Mouse (Mus musculus): ENCODE measurements at regions not wholly inside any gene's neighbourhood (a gene's known extent, or its start where the extent isn't known, plus 50 kb on each side); places are given as distances from the start of the nearest gene placed in this dataset.

GRCm38 (mm10) chr10:105626842-105627241, 52.6 kb upstream of the Tmtc2 start:
- Histone ChIP-seq H3K9me3 (replicated peaks) (no peaks in the 10 kb centered on the region), H3K4me2 (no peak overlapping the region), H3K27me3 (no peaks in the 10 kb centered on the region), H3K36me3 (no peaks in the 10 kb centered on the region), H3K27ac (no peak overlapping the region), H3K9ac (no peak overlapping the region), H3K4me1 (no peaks in the 10 kb centered on the region), H3K4me3 (replicated peaks) (no peak overlapping the region)
- whole genome bisulfite sequencing, result 62% methylated on average over 3 of the region's 3 CpGs
- no peak for ATAC-seq (replicated peaks; ENCODE audit: low FRiP score)

- Histone ChIP-seq H3K27ac (no peak overlapping the region), H3K36me3 (no peaks in the 10 kb centered on the region), H3K4me2 (no peak overlapping the region), H3K9ac (no peak overlapping the region), H3K9me3 (replicated peaks) (no peaks in the 10 kb centered on the region), H3K4me1 (no peaks in the 10 kb centered on the region), H3K27me3 (no peaks in the 10 kb centered on the region), H3K4me3 (replicated peaks) (no peak overlapping the region)
- ATAC-seq (replicated peaks; ENCODE audit: low FRiP score), result no peak
- 92% methylated on average over 8 of the region's 8 CpGs for WGBS
Measured at GRCm38 (mm10) chr10:105625324-105625950, 51.2 kb upstream of the Tmtc2 start.
